Mouse (Mus musculus) MEL (cell line): ENCODE results near the gene Mast3. TPM values are rescaled to one million over a fixed set of nuclear protein-coding genes. Genes with fewer than 3 reads are reported as not detected.

Source experiments
- DNase-seq: peaks from one replicate; pipeline ENCODE4 v3.0.0; 2011; ENCODE audit warnings: low read depth, low spot score
- H3K27ac ChIP-seq: 2 replicates; pipeline ENCODE4 v1.5.1; 2012; ENCODE audit warnings: low read depth, mild to moderate bottlenecking, control low read depth, low read length, moderate library complexity; ENCODE audit not compliant: control insufficient read depth
- H3K27me3 ChIP-seq, 2 experiments: fragments of 150-350 bp in 1 of 2; sonication (generic) in 1 of 2; 2 replicates each; pipeline ENCODE4 v1.6.1; 2012; ENCODE audit warnings: low read length in 2 of 2, mild to moderate bottlenecking in 2 of 2, improper control_type of control experiment in 1 of 2, moderate library complexity in 1 of 2; ENCODE audit not compliant: insufficient read depth in 2 of 2, control insufficient read depth in 1 of 2
- H3K36me3 ChIP-seq, 2 experiments: 2 replicates each; pipeline ENCODE4 v1.6.1; 2012 to 2014; ENCODE audit warnings: low read length in 2 of 2, improper control_type of control experiment in 1 of 2, inconsistent platforms in 1 of 2, mild to moderate bottlenecking in 1 of 2; ENCODE audit not compliant: insufficient read depth in 2 of 2, control insufficient read depth in 1 of 2
- H3K4me1 ChIP-seq, 2 experiments: fragments of 150-350 bp in 1 of 2; sonication (generic) in 1 of 2; 2 replicates each; pipeline ENCODE4 v1.6.1; 2012; ENCODE audit warnings: low read length in 2 of 2, improper control_type of control experiment in 1 of 2, mild to moderate bottlenecking in 1 of 2; ENCODE audit not compliant: insufficient read depth in 2 of 2, control insufficient read depth in 1 of 2
- H3K4me3 ChIP-seq, 2 experiments: fragments of 150-350 bp in 1 of 2; sonication (generic) in 1 of 2; 2 replicates each; pipeline ENCODE4 v1.5.1; 2012; ENCODE audit warnings: low read depth in 2 of 2, low read length in 2 of 2, mild to moderate bottlenecking in 2 of 2, moderate library complexity in 2 of 2, control low read depth in 1 of 2, improper control_type of control experiment in 1 of 2; ENCODE audit not compliant: control insufficient read depth in 1 of 2, insufficient read depth in 1 of 2
- H3K79me2 ChIP-seq: 2 replicates; pipeline ENCODE4 v1.6.1; 2012; ENCODE audit warnings: mild to moderate bottlenecking, low read length, moderate library complexity; ENCODE audit not compliant: control insufficient read depth, poor library complexity, insufficient read depth
- H3K9ac ChIP-seq: 2 replicates; pipeline ENCODE4 v1.6.1; 2012; ENCODE audit warnings: low read depth, mild to moderate bottlenecking, control low read depth, low read length, moderate library complexity; ENCODE audit not compliant: control insufficient read depth, poor library complexity, severe bottlenecking
- H3K9me3 ChIP-seq: fragments of 150-350 bp; sonication (generic); replicated peaks from 2 replicates; pipeline ENCODE4 v1.6.1; 2012; ENCODE audit warnings: mild to moderate bottlenecking, low read length, improper control_type of control experiment, moderate library complexity; ENCODE audit not compliant: insufficient read depth
- CHD1 ChIP-seq: IDR thresholded peaks from 2 replicates; pipeline ENCODE4 v1.6.1; 2012; ENCODE audit warnings: low read depth, mild to moderate bottlenecking, inconsistent platforms, low read length, improper control_type of control experiment
- CTCF ChIP-seq, 3 experiments: IDR thresholded peaks in 2 of 3; conservative IDR thresholded peaks in 1 of 3; 2 replicates each; pipeline ENCODE4 v1.5.1; 2011 to 2012; ENCODE audit warnings: low read length in 3 of 3, low read depth in 2 of 3, mild to moderate bottlenecking in 2 of 3, improper control_type of control experiment in 1 of 3, inconsistent platforms in 1 of 3, mixed read lengths in 1 of 3, moderate library complexity in 1 of 3; ENCODE audit not compliant: control insufficient read depth in 1 of 3, insufficient read depth in 1 of 3, poor library complexity in 1 of 3, severe bottlenecking in 1 of 3
- GATA1 ChIP-seq: IDR thresholded peaks from 2 replicates; pipeline ENCODE4 v1.6.1; 2011; ENCODE audit warnings: low read depth, low read length, improper control_type of control experiment
- HCFC1 ChIP-seq: IDR thresholded peaks from 2 replicates; pipeline ENCODE4 v1.6.1; 2012; ENCODE audit warnings: low read depth, mild to moderate bottlenecking, inconsistent platforms, low read length, improper control_type of control experiment, moderate library complexity
- KAT2A ChIP-seq: conservative IDR thresholded peaks from 2 replicates; pipeline ENCODE4 v1.6.1; 2012; ENCODE audit warnings: low read depth, low read length, improper control_type of control experiment, inconsistent platforms
- MAFK ChIP-seq: IDR thresholded peaks from 2 replicates; pipeline ENCODE4 v1.6.1; 2011; ENCODE audit warnings: low read depth, mild to moderate bottlenecking, low read length, improper control_type of control experiment, borderline replicate concordance
- MAX ChIP-seq: IDR thresholded peaks from 2 replicates; pipeline ENCODE4 v1.6.1; 2011; ENCODE audit warnings: low read length, improper control_type of control experiment
- MYB ChIP-seq: IDR thresholded peaks from 2 replicates; pipeline ENCODE4 v1.6.1; 2011; ENCODE audit warnings: mild to moderate bottlenecking, low read depth, low read length, improper control_type of control experiment
- POLR2A ChIP-seq, 2 experiments: IDR thresholded peaks; 2 replicates each; pipeline ENCODE4 v1.6.1; 2011 to 2012; ENCODE audit warnings: low read length in 2 of 2, mild to moderate bottlenecking in 2 of 2, control low read depth in 1 of 2, improper control_type of control experiment in 1 of 2, low read depth in 1 of 2, moderate library complexity in 1 of 2; ENCODE audit not compliant: control insufficient read depth in 1 of 2, insufficient read depth in 1 of 2, poor library complexity in 1 of 2
- POLR2AphosphoS2 ChIP-seq: IDR thresholded peaks from 2 replicates; pipeline ENCODE4 v1.6.1; 2011; ENCODE audit warnings: low read length, improper control_type of control experiment
- RAD21 ChIP-seq: IDR thresholded peaks from 2 replicates; pipeline ENCODE4 v1.6.1; 2011; ENCODE audit warnings: mild to moderate bottlenecking, low read depth, low read length, improper control_type of control experiment
- SIN3A ChIP-seq: IDR thresholded peaks from 2 replicates; pipeline ENCODE4 v1.6.1; 2012; ENCODE audit warnings: low read length, improper control_type of control experiment, inconsistent platforms
- SMC3 ChIP-seq: IDR thresholded peaks from 2 replicates; pipeline ENCODE4 v1.6.1; 2011; ENCODE audit warnings: low read depth, low read length, improper control_type of control experiment
- UBTF ChIP-seq: IDR thresholded peaks from 2 replicates; pipeline ENCODE4 v1.6.1; 2012; ENCODE audit warnings: low read depth, mild to moderate bottlenecking, inconsistent platforms, low read length, improper control_type of control experiment, moderate library complexity, borderline replicate concordance; ENCODE audit not compliant: insufficient read depth
- USF1 ChIP-seq: IDR thresholded peaks from 2 replicates; pipeline ENCODE4 v1.6.1; 2014; ENCODE audit warnings: low read depth, mild to moderate bottlenecking, inconsistent platforms, low read length, improper control_type of control experiment, moderate library complexity
- ZC3H11A ChIP-seq: IDR thresholded peaks from 2 replicates; pipeline ENCODE4 v1.6.1; 2012; ENCODE audit warnings: low read depth, mild to moderate bottlenecking, inconsistent platforms, low read length, improper control_type of control experiment
- ZMIZ1 ChIP-seq: IDR thresholded peaks from 2 replicates; pipeline ENCODE4 v1.6.1; 2012; ENCODE audit warnings: low read depth, mild to moderate bottlenecking, inconsistent platforms, low read length, improper control_type of control experiment, moderate library complexity
- polyA plus RNA-seq, 2 experiments: library from polyadenylated mRNA; stranded (reverse) in 1 of 2; unstranded in 1 of 2; fragments of >175 nt in 1 of 2; fragments of >200 nt in 1 of 2; gene quantifications; 2 replicates each; pipeline versions ENCODE4 v1.2.1 to v1.2.4; 2012; ENCODE audit warnings: low replicate concordance in 2 of 2, low read depth in 1 of 2; ENCODE audit not compliant: insufficient read length in 2 of 2, insufficient read depth in 1 of 2, missing spikeins in 1 of 2
- total RNA-seq: library from RNA; depleted of rRNA; stranded (reverse); fragments of 300-350 nt; gene quantifications from 2 replicates; pipeline ENCODE4 v1.2.3, GENCODE M21; 2012

The Mast3 gene
- total and polyA plus RNA-seq, 3 experiments = 13.5 to 54.7 TPM; not detected in 1

DNA sequence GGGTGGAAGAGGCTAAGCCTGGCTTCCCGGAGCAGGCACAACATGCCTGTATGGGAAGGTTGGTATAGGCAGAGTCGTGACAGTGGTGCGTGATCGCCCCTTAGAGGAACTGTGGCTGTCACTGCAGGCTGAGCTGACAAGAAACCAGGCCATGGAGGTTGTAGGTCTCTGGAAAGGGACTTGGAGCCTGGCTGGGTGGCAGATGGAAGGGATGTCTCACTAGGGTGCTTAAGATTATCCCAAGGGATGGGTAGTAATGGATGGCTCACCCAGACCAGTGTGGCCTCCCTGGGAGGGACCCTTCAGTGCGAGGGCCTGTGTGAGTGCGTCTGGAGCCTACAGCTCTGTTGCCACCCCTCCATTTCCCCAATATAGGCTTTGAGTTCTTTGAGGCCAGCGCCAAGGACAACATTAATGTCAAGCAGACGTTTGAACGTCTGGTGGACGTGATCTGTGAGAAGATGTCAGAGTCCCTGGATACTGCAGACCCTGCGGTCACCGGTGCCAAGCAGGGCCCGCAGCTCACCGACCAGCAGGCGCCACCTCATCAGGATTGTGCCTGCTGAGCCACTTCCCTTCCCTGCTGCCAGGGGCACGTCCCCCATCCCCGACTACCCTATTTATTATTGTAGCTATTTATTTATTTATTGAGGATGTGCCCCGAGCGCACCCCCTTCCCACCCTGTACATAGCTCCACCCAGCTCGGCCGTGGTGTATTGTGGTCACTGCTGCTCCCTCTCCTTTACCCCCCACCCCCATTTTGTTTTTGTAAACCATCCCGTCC lies 47.1 kb downstream of the Mast3 start:
- peaks cover 10 to 29% of the 10 kb centered on the region in 2 experiments for H3K4me1 ChIP-seq
- no peak overlapping the region for H3K9ac ChIP-seq

GRCm38 (mm10) chr8:70756476-70757040 lies 48.3 kb downstream of the Mast3 start:
- no peak for DNase-seq
- Histone ChIP-seq H3K36me3 (peaks cover 0 to 17% of the 10 kb centered on the region in 2 experiments; a peak in 2 of 4 replicates), H3K27ac (no peak overlapping the region), H3K79me2 (peaks cover 11% of the 10 kb centered on the region), H3K4me1 (peaks cover 5 to 26% of the 10 kb centered on the region in 2 experiments), H3K4me3 (no peak overlapping the region), H3K9me3 (no peaks in the 10 kb centered on the region), H3K27me3 (no peaks in the 10 kb centered on the region), H3K9ac (no peak overlapping the region)
- TF ChIP-seq UBTF = no peak
- TF ChIP-seq MAFK = no peak
- TF ChIP-seq MAX = no peak
- no peak for TF ChIP-seq RAD21
- TF ChIP-seq SIN3A = no peak
- no peak for TF ChIP-seq SMC3
- 0 out of 2 replicates have a peak, but pooled peaks have one; percentile 12 for TF ChIP-seq POLR2AphosphoS2

More for the DNA sequence above, 47.1 kb downstream of the Mast3 start:
- Histone ChIP-seq H3K4me3 (no peak overlapping the region), H3K9me3 (no peaks in the 10 kb centered on the region), H3K36me3 (peaks cover 0 to 21% of the 10 kb centered on the region in 2 experiments; a peak in 2 of 4 replicates), H3K27ac (no peak overlapping the region), H3K79me2 (peaks cover 11% of the 10 kb centered on the region), H3K27me3 (no peaks in the 10 kb centered on the region)
- TF ChIP-seq SMC3 (peak; percentile 38), KAT2A (no peak), RAD21 (peak; percentile 46), CTCF (IDR thresholded peaks at IDR 0.05 in 2 of 3, conservative IDR thresholded peaks at IDR 0.05 in 1 of 3; ENCODE audit: control insufficient read depth in 1 of 3, insufficient read depth in 1 of 3, low read depth in 2 of 3, low read length in 3 of 3, poor library complexity in 1 of 3, severe bottlenecking in 1 of 3) (peak; percentile 47 to 56 (median 47)), ZC3H11A (0 out of 2 replicates have a peak, but pooled peaks have one; percentile 6), USF1 (no peak), POLR2A (IDR thresholded peaks at IDR 0.05; ENCODE audit: control insufficient read depth in 1 of 2, insufficient read depth in 1 of 2, low read depth in 1 of 2, low read length in 2 of 2, poor library complexity in 1 of 2) (peak in 1 of 2 experiments; percentile 31; a peak in 1 of 4 replicates), CHD1 (no peak), GATA1 (no peak), ZMIZ1 (peak; percentile 56; the same call in 1 of the 2 replicates), HCFC1 (no peak), MYB (no peak)
- DNase-seq = peak; percentile 69
